Mouse (Mus musculus) CH12.LX (cell line): Measurements from ENCODE around the gene Mrpl36. TPM values are rescaled to one million over a fixed set of nuclear protein-coding genes. Genes with fewer than 3 reads are reported as not detected.
A peak's percentile ranks its signal among the peaks of the same experiment; 100 is the strongest.

ENCODE experiments used
- DNase-seq: peaks from one replicate; pipeline ENCODE4 v3.0.0-alpha.2; 2013; ENCODE audit errors: extremely low read depth
- H3K27ac ChIP-seq: 2 replicates; pipeline ENCODE4 v1.5.1; 2012; ENCODE audit warnings: low read depth, mild to moderate bottlenecking, control low read depth, moderate library complexity; ENCODE audit not compliant: insufficient read depth
- H3K27me3 ChIP-seq: replicated peaks from 2 replicates; pipeline ENCODE3; 2012; ENCODE audit warnings: inconsistent platforms
- H3K36me3 ChIP-seq, 2 experiments: replicated peaks in 1 of 2; 2 replicates each; pipeline versions ENCODE3 to v1.6.1; 2012; ENCODE audit warnings: inconsistent platforms in 1 of 2, low read length in 1 of 2, mild to moderate bottlenecking in 1 of 2, mixed read lengths in 1 of 2, moderate library complexity in 1 of 2; ENCODE audit not compliant: control insufficient read depth in 1 of 2, insufficient read depth in 1 of 2
- H3K4me1 ChIP-seq, 2 experiments: 2 replicates each; pipeline ENCODE4 v1.6.1; 2012; ENCODE audit warnings: inconsistent platforms in 1 of 2, moderate library complexity in 1 of 2; ENCODE audit not compliant: insufficient read depth in 2 of 2, control insufficient read depth in 1 of 2
- H3K4me2 ChIP-seq: 2 replicates; pipeline ENCODE4 v1.6.1; 2012; ENCODE audit warnings: low read depth, mild to moderate bottlenecking, control low read depth; ENCODE audit not compliant: poor library complexity, insufficient read depth, severe bottlenecking
- H3K4me3 ChIP-seq, 3 experiments: fragments of 150-350 bp in 1 of 3; sonication (generic) in 1 of 3; replicated peaks in 1 of 3; 2 replicates each; pipeline versions ENCODE3 to v1.5.1; 2011 to 2012; ENCODE audit warnings: low read depth in 2 of 3, low read length in 2 of 3, mild to moderate bottlenecking in 2 of 3, moderate library complexity in 2 of 3, control low read depth in 1 of 3, improper control_type of control experiment in 1 of 3, inconsistent platforms in 1 of 3, mixed read lengths in 1 of 3; ENCODE audit not compliant: poor library complexity in 1 of 3
- H3K79me2 ChIP-seq: replicated peaks from 2 replicates; pipeline ENCODE4 v1.6.1; 2012; ENCODE audit warnings: mild to moderate bottlenecking, moderate library complexity; ENCODE audit not compliant: control insufficient read depth, poor library complexity, insufficient read depth, severe bottlenecking; ENCODE audit errors: extremely low read depth
- H3K9ac ChIP-seq: 2 replicates; pipeline ENCODE4 v1.6.1; 2012; ENCODE audit warnings: low read depth, mild to moderate bottlenecking, control low read depth, moderate library complexity; ENCODE audit not compliant: insufficient read depth
- H3K9me3 ChIP-seq: replicated peaks from 2 replicates; pipeline ENCODE3; 2012; ENCODE audit warnings: low read length, inconsistent platforms, mixed read lengths
- ELF1 ChIP-seq: IDR thresholded peaks from 2 replicates; pipeline ENCODE4 v1.6.1; 2014; ENCODE audit warnings: low read depth, mild to moderate bottlenecking, inconsistent platforms, low read length, improper control_type of control experiment
- HCFC1 ChIP-seq: IDR thresholded peaks from 2 replicates; pipeline ENCODE4 v1.6.1; 2012; ENCODE audit warnings: low read depth, mild to moderate bottlenecking, inconsistent platforms, low read length, improper control_type of control experiment
- JUND ChIP-seq: conservative IDR thresholded peaks from 2 replicates; pipeline ENCODE4 v1.6.1; 2011; ENCODE audit warnings: low read depth, low read length, improper control_type of control experiment
- KAT2A ChIP-seq: IDR thresholded peaks from 2 replicates; pipeline ENCODE4 v1.6.1; 2012; ENCODE audit warnings: low read length, improper control_type of control experiment, inconsistent platforms; ENCODE audit not compliant: insufficient replicate concordance
- MAFK ChIP-seq: IDR thresholded peaks from 2 replicates; pipeline ENCODE4 v1.6.1; 2011; ENCODE audit warnings: low read length, improper control_type of control experiment; ENCODE audit not compliant: insufficient replicate concordance
- MXI1 ChIP-seq: IDR thresholded peaks from 2 replicates; pipeline ENCODE4 v1.6.1; 2011; ENCODE audit warnings: mild to moderate bottlenecking, low read depth, low read length, improper control_type of control experiment
- MYC ChIP-seq: IDR thresholded peaks from 2 replicates; pipeline ENCODE4 v1.6.1; 2011; ENCODE audit warnings: low read depth, mild to moderate bottlenecking, improper control_type of control experiment, low read length
- NELFE ChIP-seq: IDR thresholded peaks from 2 replicates; pipeline ENCODE4 v1.6.1; 2011; ENCODE audit warnings: low read depth, low read length, improper control_type of control experiment
- NRF1 ChIP-seq: IDR thresholded peaks from 2 replicates; pipeline ENCODE4 v1.6.1; 2014; ENCODE audit warnings: low read depth, mild to moderate bottlenecking, inconsistent platforms, low read length, improper control_type of control experiment, moderate library complexity
- POLR2AphosphoS2 ChIP-seq: IDR thresholded peaks from 2 replicates; pipeline ENCODE4 v1.6.1; 2011; ENCODE audit warnings: low read depth, low read length, improper control_type of control experiment
- RAD21 ChIP-seq: IDR thresholded peaks from 2 replicates; pipeline ENCODE4 v1.6.1; 2011; ENCODE audit warnings: low read depth, mild to moderate bottlenecking, low read length, improper control_type of control experiment, moderate library complexity
- TCF12 ChIP-seq: IDR thresholded peaks from 2 replicates; pipeline ENCODE4 v1.6.1; 2014; ENCODE audit warnings: low read depth, mild to moderate bottlenecking, inconsistent platforms, low read length, improper control_type of control experiment
- USF2 ChIP-seq: conservative IDR thresholded peaks from 2 replicates; pipeline ENCODE4 v1.6.1; 2011; ENCODE audit warnings: low read depth, low read length, improper control_type of control experiment
- ZC3H11A ChIP-seq: IDR thresholded peaks from 2 replicates; pipeline ENCODE4 v1.6.1; 2012; ENCODE audit warnings: low read depth, mild to moderate bottlenecking, inconsistent platforms, low read length, improper control_type of control experiment
- ZKSCAN1 ChIP-seq: IDR thresholded peaks from 2 replicates; pipeline ENCODE4 v1.6.1; 2012; ENCODE audit warnings: low read depth, inconsistent platforms, low read length, improper control_type of control experiment, borderline replicate concordance
- ZMIZ1 ChIP-seq: IDR thresholded peaks from 2 replicates; pipeline ENCODE4 v1.6.1; 2012; ENCODE audit warnings: low read depth, mild to moderate bottlenecking, inconsistent platforms, low read length, improper control_type of control experiment
- ZNF384 ChIP-seq: IDR thresholded peaks from 2 replicates; pipeline ENCODE4 v1.6.1; 2012; ENCODE audit warnings: low read depth, low read length, improper control_type of control experiment, inconsistent platforms
- dilution Hi-C: fragments of 300-500 bp; cut with MboI; formaldehyde crosslinking; loops from 2 replicates; pipeline ENCODE4 v1.14.3; 2020; ENCODE audit warnings: low sequenced_read_pairs; ENCODE audit not compliant: extremely low pct_unique_long_range_greater_than_20kb, extremely low pct_ligation_motif_present
- in situ Hi-C: fragments of 300-500 bp; cut with MboI; formaldehyde crosslinking; loops from 3 replicates; pipeline ENCODE4 v1.14.3; 2019; ENCODE audit warnings: low sequenced_read_pairs, low pct_ligation_motif_present, low pct_unique_long_range_greater_than_20kb, mixed read lengths
- polyA plus RNA-seq: library from polyadenylated mRNA; unstranded; fragments of >175 nt; gene quantifications from 2 replicates; pipeline ENCODE4 v1.2.1, GENCODE M21; 2012; ENCODE audit warnings: low read depth; ENCODE audit not compliant: insufficient read length
- total RNA-seq, 2 experiments: library from RNA; depleted of rRNA; stranded (reverse); fragments of 300-350 nt in 1 of 2; fragments of >200 nt in 1 of 2; gene quantifications; 2 replicates each; pipeline ENCODE4 v1.2.3; 2012 to 2014

Gene Mrpl36
- total and polyA plus RNA-seq, 3 experiments, result 102 to 220 (median 133) TPM

GRCm38 (mm10) chr13:73347171-73347570 lies 18.9 kb downstream of the Mrpl36 start:
- H3K4me2 ChIP-seq, result no peak overlapping the region
- dilution Hi-C loops (no loop called here), in situ Hi-C loops (no loop called here)
- H3K36me3 ChIP-seq, result no peaks in the 10 kb centered on the region
- H3K27me3 ChIP-seq, result peaks cover 4% of the 10 kb centered on the region
- H3K4me1 ChIP-seq, result peaks cover 0 to 6% of the 10 kb centered on the region in 2 experiments; a peak in 3 of 4 replicates
- no peak for DNase-seq
- no peaks in the 10 kb centered on the region for H3K79me2 ChIP-seq
- H3K9ac ChIP-seq, result no peak overlapping the region
- no peak overlapping the region for H3K4me3 ChIP-seq
- TF ChIP-seq RAD21, result no peak
- TF ChIP-seq ZC3H11A, result no peak
- TF ChIP-seq POLR2AphosphoS2, result no peak
- no peak for TF ChIP-seq ZMIZ1
- TF ChIP-seq JUND, result no peak
- TF ChIP-seq ZNF384, result no peak
- no peak for TF ChIP-seq ELF1
- peaks cover 2% of the 10 kb centered on the region for H3K9me3 ChIP-seq
- H3K27ac ChIP-seq, result no peak overlapping the region

- Histone ChIP-seq H3K4me1 (peaks cover 0 to 6% of the 10 kb centered on the region in 2 experiments; a peak in 3 of 4 replicates), H3K27me3 (peaks cover 9% of the 10 kb centered on the region), H3K4me3 (no peak overlapping the region), H3K79me2 (no peaks in the 10 kb centered on the region), H3K4me2 (no peak overlapping the region), H3K9ac (no peak overlapping the region), H3K27ac (no peak overlapping the region), H3K9me3 (peaks cover 2% of the 10 kb centered on the region), H3K36me3 (no peaks in the 10 kb centered on the region)
- in situ Hi-C loops, result no loop called here
- DNase-seq, result no peak
- TF ChIP-seq NRF1, result 0 out of 2 replicates have a peak, but pooled peaks have one; percentile 30
- no peak for TF ChIP-seq MYC
- TF ChIP-seq ZKSCAN1, result no peak
- TF ChIP-seq MAFK, result no peak
- TF ChIP-seq TCF12, result no peak
- dilution Hi-C loops, result no loop called here
Measured at GRCm38 (mm10) chr13:73347922-73348650, 19.8 kb downstream of the Mrpl36 start.

GRCm38 (mm10) chr13:73350741-73351140 lies 22.4 kb downstream of the Mrpl36 start:
- Histone ChIP-seq H3K4me2 (no peak overlapping the region), H3K27ac (no peak overlapping the region), H3K36me3 (no peaks in the 10 kb centered on the region), H3K79me2 (no peaks in the 10 kb centered on the region), H3K27me3 (peaks cover 13% of the 10 kb centered on the region), H3K4me1 (no peaks in the 10 kb centered on the region; a peak in 1 of 4 replicates)
- DNase-seq, result no peak
- dilution Hi-C loops, result no loop called here
- in situ Hi-C loops, result no loop called here
- no peak for TF ChIP-seq USF2
- TF ChIP-seq MXI1, result no peak
- TF ChIP-seq MAFK, result no peak
- no peak for TF ChIP-seq NELFE
- TF ChIP-seq KAT2A, result no peak
- no peak for TF ChIP-seq HCFC1
- TF ChIP-seq NRF1, result no peak
- TF ChIP-seq, all 38 proteins: peak for 0
- Histone ChIP-seq H3K9me3 (no peaks in the 10 kb centered on the region), H3K9ac (no peak overlapping the region), H3K4me3 (no peak overlapping the region)
